Mouse (Mus musculus) myocyte (in vitro differentiated cells): ENCODE results near the gene Stox2. TPM values are rescaled to one million over a fixed set of nuclear protein-coding genes. Genes with fewer than 3 reads are reported as not detected.

ENCODE experiments used
- H3K27me3 ChIP-seq: one replicate; pipeline ENCODE4 v1.6.1; 2011; ENCODE audit not compliant: control insufficient read depth, insufficient read depth, insufficient read length
- H3K36me3 ChIP-seq: one replicate; pipeline ENCODE4 v1.6.1; 2011; ENCODE audit not compliant: control insufficient read depth, insufficient read depth
- H3K4me2 ChIP-seq: one replicate; pipeline ENCODE4 v1.6.1; 2011; ENCODE audit warnings: low read depth, control low read depth
- H3K4me3 ChIP-seq: one replicate; pipeline ENCODE4 v1.5.1; 2011; ENCODE audit warnings: mild to moderate bottlenecking, control low read depth, moderate library complexity
- H3K79me2 ChIP-seq: one replicate; pipeline ENCODE4 v1.6.1; 2011; ENCODE audit not compliant: control insufficient read depth, insufficient read depth
- H3ac ChIP-seq: one replicate; pipeline ENCODE4 v1.6.1; 2011; ENCODE audit not compliant: control insufficient read depth, insufficient read length
- CEBPB ChIP-seq: IDR thresholded peaks from 2 replicates; pipeline ENCODE4 v1.6.1; 2011; ENCODE audit warnings: mild to moderate bottlenecking, moderate library complexity; ENCODE audit not compliant: poor library complexity, insufficient read depth, severe bottlenecking
- E2F4 ChIP-seq: IDR thresholded peaks from one replicate; pipeline ENCODE4 v1.6.1; 2011; ENCODE audit warnings: mild to moderate bottlenecking, control low read depth, moderate library complexity; ENCODE audit not compliant: insufficient read depth
- MAX ChIP-seq: IDR thresholded peaks from one replicate; pipeline ENCODE4 v1.6.1; 2011; ENCODE audit warnings: low read depth, mild to moderate bottlenecking, control low read depth
- MYOD1 ChIP-seq, 3 experiments: IDR thresholded peaks; one replicate each; pipeline ENCODE4 v1.6.1; 2011; ENCODE audit warnings: control low read depth in 2 of 3, low read depth in 2 of 3, mild to moderate bottlenecking in 2 of 3, moderate library complexity in 1 of 3; ENCODE audit not compliant: insufficient read length in 2 of 3, control insufficient read depth in 1 of 3
- MYOG ChIP-seq, 3 experiments: IDR thresholded peaks; one replicate each; pipeline ENCODE4 v1.6.1; 2011; ENCODE audit warnings: control low read depth in 2 of 3, low read depth in 2 of 3, mild to moderate bottlenecking in 2 of 3; ENCODE audit not compliant: insufficient read length in 2 of 3, control insufficient read depth in 1 of 3, insufficient read depth in 1 of 3
- POLR2A ChIP-seq: IDR thresholded peaks from one replicate; pipeline ENCODE4 v1.6.1; 2011; ENCODE audit warnings: low read depth, mild to moderate bottlenecking, control low read depth, moderate library complexity; ENCODE audit not compliant: insufficient read length
- POLR2AphosphoS2 ChIP-seq: IDR thresholded peaks from one replicate; pipeline ENCODE4 v1.6.1; 2011; ENCODE audit warnings: low read depth, control low read depth; ENCODE audit not compliant: insufficient read length
- REST ChIP-seq: IDR thresholded peaks from one replicate; pipeline ENCODE4 v1.6.1; 2011; ENCODE audit warnings: mild to moderate bottlenecking, control low read depth, moderate library complexity; ENCODE audit not compliant: insufficient read depth, insufficient read length
- SRF ChIP-seq: IDR thresholded peaks from one replicate; pipeline ENCODE4 v1.6.1; 2011; ENCODE audit warnings: low read depth; ENCODE audit not compliant: control insufficient read depth, insufficient read length
- TCF12 ChIP-seq: IDR thresholded peaks from one replicate; pipeline ENCODE4 v1.6.1; 2011; ENCODE audit warnings: mild to moderate bottlenecking, control low read depth; ENCODE audit not compliant: poor library complexity, insufficient read depth, severe bottlenecking
- TCF3 ChIP-seq: IDR thresholded peaks from one replicate; pipeline ENCODE4 v1.6.1; 2011; ENCODE audit warnings: low read depth, control low read depth; ENCODE audit not compliant: insufficient read length
- USF1 ChIP-seq: IDR thresholded peaks from one replicate; pipeline ENCODE4 v1.6.1; 2011; ENCODE audit warnings: low read depth, mild to moderate bottlenecking, control low read depth, moderate library complexity
- polyA plus RNA-seq: library from polyadenylated mRNA; unstranded; fragments of >200 nt; fragmentation: generic; extraction: Trizol; gene quantifications from one replicate; pipeline ENCODE4 v1.2.1, GENCODE M21; 2012; ENCODE audit warnings: missing spikeins

The Stox2 gene
- polyA plus RNA-seq, 1 experiment: not detected

DNA sequence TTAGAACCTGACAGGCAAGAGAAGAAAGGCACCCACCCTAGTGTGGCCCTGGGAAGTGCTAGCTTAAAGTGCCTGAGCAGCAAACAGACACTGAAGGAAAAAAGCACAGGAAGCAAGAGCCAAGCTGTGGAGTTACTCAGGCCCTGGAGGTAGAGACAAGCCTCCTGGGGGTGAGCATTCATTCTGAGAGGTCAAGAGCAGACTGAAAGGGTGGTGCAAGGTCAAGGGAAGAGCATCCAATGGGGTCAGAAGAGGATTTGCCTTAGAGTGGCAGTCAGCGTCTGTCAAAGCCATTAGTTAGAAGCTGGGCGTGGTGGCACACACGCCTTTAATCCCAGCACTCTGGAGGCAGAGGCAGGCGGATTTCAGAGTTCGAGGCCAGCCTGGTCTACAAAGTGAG is 224.3 kb downstream of the Stox2 start:
- no peak for TF ChIP-seq MYOG (IDR thresholded peaks at IDR 0.05; ENCODE audit: control insufficient read depth in 1 of 3, insufficient read depth in 1 of 3, insufficient read length in 2 of 3, low read depth in 2 of 3)
- TF ChIP-seq MAX: no peak
- TF ChIP-seq REST: no peak
- TF ChIP-seq E2F4: no peak
- TF ChIP-seq POLR2A: no peak
- no peak for TF ChIP-seq MYOD1 (IDR thresholded peaks at IDR 0.05; ENCODE audit: control insufficient read depth in 1 of 3, insufficient read length in 2 of 3, low read depth in 2 of 3)
- TF ChIP-seq TCF12: no peak
- no peak for TF ChIP-seq CEBPB
- no peak for TF ChIP-seq SRF
- TF ChIP-seq USF1: no peak
- H3K4me2 ChIP-seq: no peak overlapping the region
- no peak overlapping the region for H3K4me3 ChIP-seq
- no peaks in the 10 kb centered on the region for H3K79me2 ChIP-seq
- H3ac ChIP-seq: no peak overlapping the region
- no peaks in the 10 kb centered on the region for H3K36me3 ChIP-seq
- H3K27me3 ChIP-seq: no peaks in the 10 kb centered on the region

DNA sequence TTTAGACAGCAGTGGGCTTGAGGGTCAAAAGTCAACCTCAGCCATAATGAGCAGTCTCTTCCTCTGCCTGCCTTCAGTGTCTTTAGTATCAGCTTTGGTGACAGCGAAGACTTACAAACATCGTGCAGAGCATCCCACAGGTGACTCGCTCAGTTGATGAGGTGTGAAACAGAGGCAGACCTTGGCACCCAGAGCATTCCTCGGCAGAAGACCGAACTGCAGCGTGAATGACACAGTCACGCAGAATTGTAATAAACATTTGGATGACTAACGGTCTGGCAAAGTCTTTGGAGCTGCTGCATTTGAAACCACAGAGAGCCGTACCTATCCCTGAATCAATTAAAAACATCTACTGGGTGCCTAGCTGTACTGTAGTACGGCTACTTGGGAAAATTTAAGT is 225.0 kb downstream of the Stox2 start:
- H3K4me2 ChIP-seq: no peak overlapping the region
- no peak overlapping the region for H3ac ChIP-seq
- H3K36me3 ChIP-seq: no peaks in the 10 kb centered on the region
- TF ChIP-seq USF1 (no peak), TCF3 (no peak), POLR2AphosphoS2 (no peak), MAX (no peak), E2F4 (no peak), POLR2A (no peak), MYOD1 (IDR thresholded peaks at IDR 0.05; ENCODE audit: control insufficient read depth in 1 of 3, insufficient read length in 2 of 3, low read depth in 2 of 3) (no peak), MYOG (IDR thresholded peaks at IDR 0.05; ENCODE audit: control insufficient read depth in 1 of 3, insufficient read depth in 1 of 3, insufficient read length in 2 of 3, low read depth in 2 of 3) (no peak), CEBPB (no peak), TCF12 (no peak), SRF (no peak), REST (no peak)
- no peaks in the 10 kb centered on the region for H3K79me2 ChIP-seq
- H3K4me3 ChIP-seq: no peak overlapping the region
- no peaks in the 10 kb centered on the region for H3K27me3 ChIP-seq

DNA sequence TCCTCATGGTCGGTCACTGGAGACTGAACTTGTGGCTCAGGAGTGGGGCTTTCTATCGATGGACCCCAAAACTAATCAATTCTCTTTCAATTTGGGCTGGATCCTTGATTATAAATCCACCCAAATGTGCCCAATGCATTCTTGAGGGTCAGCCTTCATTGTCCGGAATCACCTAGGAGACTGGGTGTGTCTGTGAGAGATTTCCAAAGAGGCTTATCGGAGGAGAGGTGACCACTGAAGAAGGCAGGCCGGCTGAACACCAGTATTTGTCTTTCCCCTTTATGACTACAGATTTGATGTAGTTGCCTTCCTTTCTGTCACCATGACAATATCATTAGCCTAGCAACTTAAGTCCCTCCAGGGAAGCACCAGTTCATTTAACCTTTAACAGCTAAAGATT is 225.8 kb downstream of the Stox2 start:
- Histone ChIP-seq H3K27me3 (no peaks in the 10 kb centered on the region), H3ac (no peak overlapping the region), H3K36me3 (no peaks in the 10 kb centered on the region), H3K79me2 (no peaks in the 10 kb centered on the region), H3K4me3 (no peak overlapping the region), H3K4me2 (no peak overlapping the region)
- TF ChIP-seq POLR2AphosphoS2 (no peak), REST (no peak), MYOD1 (IDR thresholded peaks at IDR 0.05; ENCODE audit: control insufficient read depth in 1 of 3, insufficient read length in 2 of 3, low read depth in 2 of 3) (no peak), CEBPB (no peak), E2F4 (no peak), USF1 (no peak), MYOG (IDR thresholded peaks at IDR 0.05; ENCODE audit: control insufficient read depth in 1 of 3, insufficient read depth in 1 of 3, insufficient read length in 2 of 3, low read depth in 2 of 3) (no peak), MAX (no peak), POLR2A (no peak), TCF3 (no peak), SRF (no peak), TCF12 (no peak)

DNA sequence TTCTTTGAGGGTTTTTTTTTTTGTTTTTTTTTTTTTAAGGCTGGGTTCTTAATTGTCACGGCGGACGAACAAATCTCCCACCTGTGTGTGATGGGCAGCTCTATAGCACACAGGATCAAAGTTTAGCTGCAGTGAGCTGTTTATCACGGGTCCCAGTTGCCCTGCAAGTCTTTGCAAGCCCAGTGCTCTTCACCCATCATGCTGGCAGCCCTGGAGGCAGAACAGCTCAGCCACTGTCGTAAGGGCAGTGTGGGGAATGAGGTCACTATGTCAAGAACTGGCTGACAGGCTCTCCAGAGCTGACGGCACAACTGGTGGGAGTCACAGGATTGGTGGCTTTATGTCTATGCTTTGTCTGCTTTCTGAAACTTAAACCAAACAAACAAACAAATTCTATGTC is 227.6 kb downstream of the Stox2 start:
- H3K4me2 ChIP-seq: no peak overlapping the region
- TF ChIP-seq REST: no peak
- TF ChIP-seq SRF: no peak
- no peak for TF ChIP-seq USF1
- TF ChIP-seq MAX: no peak
- TF ChIP-seq POLR2AphosphoS2: no peak
- no peak for TF ChIP-seq TCF12
- no peak for TF ChIP-seq TCF3
- TF ChIP-seq MYOD1 (IDR thresholded peaks at IDR 0.05; ENCODE audit: control insufficient read depth in 1 of 3, insufficient read length in 2 of 3, low read depth in 2 of 3): no peak
- no peak for TF ChIP-seq CEBPB
- no peak for TF ChIP-seq MYOG (IDR thresholded peaks at IDR 0.05; ENCODE audit: control insufficient read depth in 1 of 3, insufficient read depth in 1 of 3, insufficient read length in 2 of 3, low read depth in 2 of 3)
- TF ChIP-seq POLR2A: no peak
- TF ChIP-seq E2F4: no peak
- H3ac ChIP-seq: no peak overlapping the region
- H3K27me3 ChIP-seq: no peaks in the 10 kb centered on the region
- H3K4me3 ChIP-seq: no peak overlapping the region
- H3K79me2 ChIP-seq: no peaks in the 10 kb centered on the region
- no peaks in the 10 kb centered on the region for H3K36me3 ChIP-seq

DNA sequence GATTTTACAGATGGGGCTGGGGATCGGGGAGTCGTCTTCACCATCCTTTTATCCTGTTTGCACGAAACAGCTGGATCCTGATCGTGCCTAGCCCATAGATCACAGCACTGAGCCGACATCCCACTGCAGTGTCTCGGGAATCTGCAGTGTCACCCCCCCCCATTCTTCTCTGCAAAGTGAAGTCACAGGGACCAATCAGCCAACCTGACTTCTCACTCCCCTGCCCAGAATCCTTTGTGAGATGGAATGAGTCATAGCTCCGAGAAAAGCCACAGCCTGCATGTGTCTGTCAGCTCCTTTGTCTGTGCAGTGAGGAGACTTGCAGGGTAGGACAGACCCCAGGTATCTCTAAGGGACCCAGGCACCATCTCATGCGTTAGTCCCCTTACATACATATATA is 228.1 kb downstream of the Stox2 start:
- TF ChIP-seq SRF: no peak
- TF ChIP-seq TCF12: no peak
- no peak for TF ChIP-seq TCF3
- Histone ChIP-seq H3K4me2 (no peak overlapping the region), H3K4me3 (no peak overlapping the region), H3K79me2 (no peaks in the 10 kb centered on the region), H3K27me3 (peaks cover 2% of the 10 kb centered on the region), H3K36me3 (no peaks in the 10 kb centered on the region), H3ac (no peak overlapping the region)
